Comparison of ENCODE assay signal across 8 mouse cellular contexts in genomic region chr19:7148541-7149085, GRCm38 (mm10). TPM values are rescaled to one million over a fixed set of nuclear protein-coding genes. Genes with fewer than 3 reads are reported as not detected.
A peak's percentile ranks its signal among the peaks of the same experiment; 100 is the strongest.
DNase-seq lines count a peak whose midpoint lies in the region; ATAC-seq and TF ChIP-seq lines count a peak whose summit lies in the region.
"Had no signal": no experiment of that assay in that cellular context is flagged by ENCODE, and none has a peak within 500 bp of the region (broad histone marks: within the 10 kb centered on the region; RNA-seq: fewer than 3 reads in every experiment).

No protein-coding gene starts in this region.

- H3K27me3 ChIP-seq in embryonic facial prominence, embryonic 13.5 days, result peaks cover 21% of the 10 kb centered on the region
- H3K27me3 ChIP-seq in forebrain, embryonic 16.5 days (replicated peaks; ENCODE audit: control insufficient read depth, insufficient read depth, low read length), result no peaks in the 10 kb centered on the region
- H3K27me3 ChIP-seq in midbrain, embryonic 12.5 days, result peaks cover 60% of the 10 kb centered on the region
- H3K27me3 ChIP-seq in heart, embryonic 10.5 days (ENCODE audit: insufficient read depth, poor library complexity, severe bottlenecking), result peaks cover 93% of the 10 kb centered on the region

- no peak overlapping the region for H3K4me3 ChIP-seq in left cerebral cortex, adult 2 months
- H3K4me3 ChIP-seq in embryonic facial prominence, embryonic 13.5 days, result no peak overlapping the region
- no peak overlapping the region for H3K4me3 ChIP-seq in forebrain, embryonic 16.5 days (replicated peaks; ENCODE audit: low read length)
- no peak overlapping the region for H3K4me3 ChIP-seq in midbrain, embryonic 12.5 days
- H3K4me3 ChIP-seq in heart, embryonic 10.5 days, result no peak overlapping the region

- TF ChIP-seq CTCF in left cerebral cortex, adult 2 months (IDR thresholded peaks at IDR 0.05), result no peak

- no peaks in the 10 kb centered on the region for H3K9me3 ChIP-seq in embryonic facial prominence, embryonic 13.5 days
- no peaks in the 10 kb centered on the region for H3K9me3 ChIP-seq in forebrain, embryonic 16.5 days (ENCODE audit: control insufficient read depth, low read length)
- 0 out of 2 replicates have a peak, but pooled peaks cover 3% of the 10 kb centered on the region for H3K9me3 ChIP-seq in midbrain, embryonic 12.5 days
- H3K9me3 ChIP-seq in heart, embryonic 10.5 days, result no peaks in the 10 kb centered on the region

- peak in 1 of 2 experiments; percentile 48 for DNase-seq in left cerebral cortex, adult 2 months (ENCODE audit: extremely low spot score in 1 of 2, low spot score in 2 of 2)
- no peak for DNase-seq in left cerebral cortex, postnatal 10 days (ENCODE audit: extremely low spot score in 1 of 2, low spot score in 2 of 2)
- no peak for DNase-seq in gastrocnemius, adult 8-10 months (ENCODE audit: low spot score in 2 of 2)
- no peak for DNase-seq in heart, embryonic 10.5 days (ENCODE audit: low spot score)
- DNase-seq: retina, postnatal 1 day had no signal

- peak overlapping the region; percentile 73 for H3K27ac ChIP-seq in left cerebral cortex, adult 2 months
- 0 out of 2 replicates have a peak overlapping the region, but pooled peaks have one; percentile 2 for H3K27ac ChIP-seq in embryonic facial prominence, embryonic 13.5 days
- H3K27ac ChIP-seq in forebrain, embryonic 16.5 days (ENCODE audit: low read length), result peak overlapping the region; percentile 66
- H3K27ac ChIP-seq in midbrain, embryonic 12.5 days (replicated peaks), result 0 out of 2 replicates have a peak overlapping the region, but pooled peaks have one; percentile 1
- H3K27ac ChIP-seq in heart, embryonic 10.5 days, result no peak overlapping the region

- H3K9ac ChIP-seq in embryonic facial prominence, embryonic 13.5 days, result peak overlapping the region; percentile 44; the same call in 1 of the 2 replicates
- H3K9ac ChIP-seq in forebrain, embryonic 16.5 days (replicated peaks; ENCODE audit: low read depth, low read length), result no peak overlapping the region
- H3K9ac ChIP-seq in midbrain, embryonic 12.5 days (replicated peaks), result no peak overlapping the region

- intact Hi-C loops in left cerebral cortex, adult 2 months (cut with DNase I), result loop anchor here (2.0 kb wide), 1 partner anchor 66 kb away; no protein-coding TSS in a partner anchor
- intact Hi-C loops in left cerebral cortex, postnatal 10 days (cut with DNase I), result no loop called here

- H3K36me3 ChIP-seq in embryonic facial prominence, embryonic 13.5 days, result no peaks in the 10 kb centered on the region
- H3K36me3 ChIP-seq in forebrain, embryonic 16.5 days (ENCODE audit: control insufficient read depth, insufficient read depth), result no peaks in the 10 kb centered on the region
- H3K36me3 ChIP-seq in midbrain, embryonic 12.5 days, result no peaks in the 10 kb centered on the region
- H3K36me3 ChIP-seq in heart, embryonic 10.5 days, result no peaks in the 10 kb centered on the region

- H3K4me1 ChIP-seq in embryonic facial prominence, embryonic 13.5 days, result peaks cover 70% of the 10 kb centered on the region
- peaks cover 77% of the 10 kb centered on the region for H3K4me1 ChIP-seq in forebrain, embryonic 16.5 days (replicated peaks; ENCODE audit: control insufficient read depth, insufficient read depth, low read length)
- H3K4me1 ChIP-seq in midbrain, embryonic 12.5 days, result peaks cover 66% of the 10 kb centered on the region
- H3K4me1 ChIP-seq in heart, embryonic 10.5 days, result peaks cover 38% of the 10 kb centered on the region

- 55% methylated on average over 8 of the region's 8 CpGs for WGBS in embryonic facial prominence, embryonic 13.5 days
- WGBS in forebrain, embryonic 16.5 days, result 38% methylated on average over 8 of the region's 8 CpGs
- 79% methylated on average over 8 of the region's 8 CpGs for WGBS in midbrain, embryonic 12.5 days
- 65% methylated on average over 8 of the region's 8 CpGs for WGBS in heart, embryonic 10.5 days

- no peak for ATAC-seq in embryonic facial prominence, embryonic 13.5 days (ENCODE audit: insufficient number of reproducible peaks, insufficient read depth, low FRiP score, low TSS enrichment, low read depth)
- peak; percentile 60 for ATAC-seq in forebrain, embryonic 16.5 days
- ATAC-seq in midbrain, embryonic 12.5 days (ENCODE audit: low FRiP score, low read depth), result no peak

- H3K4me2 ChIP-seq in embryonic facial prominence, embryonic 13.5 days, result no peak overlapping the region
- H3K4me2 ChIP-seq in forebrain, embryonic 16.5 days (ENCODE audit: low read length), result no peak overlapping the region
- no peak overlapping the region for H3K4me2 ChIP-seq in midbrain, embryonic 12.5 days (replicated peaks)

RNA-seq across cellular contexts. Expression of gene Flrt1, which starts 43.1 kb away (rescaled TPM):
- total RNA-seq in left cerebral cortex, adult 2 months (2021), result 10 to 100 TPM; 41.4 to 43.0 TPM
- total RNA-seq in left cerebral cortex, postnatal 10 days (2021), result 10 to 100 TPM; 23.0 to 26.0 TPM
- polyA plus RNA-seq in embryonic facial prominence, embryonic 13.5 days (2015; fragmentation: Nextera tagmentation; extraction: Ambion mirVana), result 13.0 and 13.6 TPM in 2 replicates
- 13.8 and 16.1 TPM in 2 replicates for polyA plus RNA-seq in forebrain, embryonic 16.5 days (2015; fragmentation: Nextera tagmentation; extraction: Ambion mirVana)
- polyA plus RNA-seq in midbrain, embryonic 12.5 days (2016; fragmentation: Nextera tagmentation; extraction: Ambion mirVana), result 8.0 and 8.2 TPM in 2 replicates
- total RNA-seq in gastrocnemius, adult 8-10 months (2022), result 1 to 10 TPM in 3 of 4 experiments, under 1 TPM in 1; 0.83 to 2.9 (median 1.7) TPM
- polyA plus RNA-seq in heart, embryonic 10.5 days (2016; fragmentation: Nextera tagmentation; extraction: Ambion mirVana), result 0.53 and 1.0 TPM in 2 replicates

RNA-seq across cellular contexts. Expression of gene Otub1, which starts 57.5 kb away (rescaled TPM):
- total RNA-seq in left cerebral cortex, adult 2 months (2021), result 100 to 1,000 TPM; 257 to 267 TPM
- total RNA-seq in left cerebral cortex, postnatal 10 days (2021), result 100 to 1,000 TPM; 222 to 235 TPM
- polyA plus RNA-seq in embryonic facial prominence, embryonic 13.5 days (2015; fragmentation: Nextera tagmentation; extraction: Ambion mirVana), result 205 and 228 TPM in 2 replicates
- 223 and 235 TPM in 2 replicates for polyA plus RNA-seq in forebrain, embryonic 16.5 days (2015; fragmentation: Nextera tagmentation; extraction: Ambion mirVana)
- polyA plus RNA-seq in midbrain, embryonic 12.5 days (2016; fragmentation: Nextera tagmentation; extraction: Ambion mirVana), result 230 and 248 TPM in 2 replicates
- total RNA-seq in gastrocnemius, adult 8-10 months (2022), result 10 to 100 TPM; 39.9 to 54.3 (median 43.5) TPM
- polyA plus RNA-seq in heart, embryonic 10.5 days (2016; fragmentation: Nextera tagmentation; extraction: Ambion mirVana), result 198 and 212 TPM in 2 replicates
